Comparison of ENCODE assay signal across 25 mouse cellular contexts in the genomic region with DNA sequence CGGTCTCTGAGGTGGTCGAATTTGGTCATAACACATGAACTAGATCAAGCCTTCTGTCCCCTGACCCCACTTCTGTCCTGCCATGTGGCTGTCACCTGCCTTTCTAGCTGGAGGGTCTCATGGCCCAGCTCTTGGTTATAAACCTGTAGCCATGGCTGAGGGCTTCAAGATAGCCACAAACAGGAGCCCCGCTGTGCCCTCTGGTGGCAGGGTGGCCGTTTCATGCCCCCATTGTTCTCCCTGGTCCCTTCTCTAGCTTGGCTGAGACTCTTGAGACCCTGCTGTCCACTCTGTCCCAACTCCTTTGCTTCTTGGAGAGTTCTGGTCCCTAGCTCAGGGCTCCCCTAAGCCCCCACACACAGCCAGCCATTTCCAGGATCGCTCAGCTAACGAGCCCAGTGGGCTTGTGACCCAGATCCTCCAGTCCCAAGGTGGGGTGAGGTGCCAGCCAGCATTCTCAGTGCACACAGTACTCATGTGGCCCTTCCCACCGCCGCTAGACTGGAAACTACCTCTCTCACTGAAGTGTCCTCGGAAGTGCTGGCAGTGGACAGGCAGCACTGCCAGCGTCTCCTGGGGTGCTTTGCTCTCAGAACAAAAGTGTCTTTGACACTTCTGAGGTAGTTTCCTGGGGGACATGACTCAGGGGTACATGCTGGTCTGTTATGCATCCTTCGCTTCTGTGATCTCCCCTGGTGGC. TPM values are rescaled to one million over a fixed set of nuclear protein-coding genes. Genes with fewer than 3 reads are reported as not detected.
DNase-seq lines count a peak whose midpoint lies in the region; ATAC-seq and TF ChIP-seq lines count a peak whose summit lies in the region.
"Had no signal": no experiment of that assay in that cellular context is flagged by ENCODE, and none has a peak within 500 bp of the region (broad histone marks: within the 10 kb centered on the region; RNA-seq: fewer than 3 reads in every experiment).

No protein-coding gene starts in this region.

- no peak for ATAC-seq in intestine, postnatal 0 days
- ATAC-seq in intestine, embryonic 15.5 days = no peak
- ATAC-seq in lung, embryonic 15.5 days (ENCODE audit: borderline replicate concordance, extremely low read depth, low FRiP score, low TSS enrichment) = no peak
- no peak for ATAC-seq in monocyte, adult 5-6 weeks (replicated peaks; ENCODE audit: insufficient number of reproducible peaks, low FRiP score, low TSS enrichment, poor library complexity, severe bottlenecking)
- ATAC-seq: activated CD4-positive, CD25-positive, alpha-beta regulatory T cell, adult 4 months; Patski had no signal

- no peak overlapping the region for H3K27ac ChIP-seq in intestine, postnatal 0 days (ENCODE audit: low read depth, low read length)
- H3K27ac ChIP-seq in intestine, embryonic 15.5 days = no peak overlapping the region
- H3K27ac ChIP-seq in lung, embryonic 15.5 days = peak overlapping the region; percentile 31; the same call in 1 of the 2 replicates
- H3K27ac ChIP-seq: embryonic facial prominence, embryonic 13.5 days; hindbrain, embryonic 15.5 days; macrophage; midbrain, embryonic 12.5 days had no signal

- no peaks in the 10 kb centered on the region for H3K4me1 ChIP-seq in intestine, postnatal 0 days (replicated peaks; ENCODE audit: control insufficient read depth, insufficient read depth, low read length)
- no peaks in the 10 kb centered on the region for H3K4me1 ChIP-seq in intestine, embryonic 15.5 days (replicated peaks)
- 0 out of 2 replicates have a peak, but pooled peaks cover 4% of the 10 kb centered on the region for H3K4me1 ChIP-seq in lung, embryonic 15.5 days
- H3K4me1 ChIP-seq: embryonic facial prominence, embryonic 13.5 days; hindbrain, embryonic 15.5 days; midbrain, embryonic 12.5 days had no signal

- H3K4me2 ChIP-seq in intestine, postnatal 0 days (replicated peaks; ENCODE audit: low read depth) = no peak overlapping the region
- no peak overlapping the region for H3K4me2 ChIP-seq in intestine, embryonic 15.5 days (replicated peaks)
- no peak overlapping the region for H3K4me2 ChIP-seq in lung, embryonic 15.5 days
- H3K4me2 ChIP-seq: embryonic facial prominence, embryonic 13.5 days; hindbrain, embryonic 15.5 days; midbrain, embryonic 12.5 days had no signal

- TF ChIP-seq CTCF in intestine, postnatal 0 days (IDR thresholded peaks at IDR 0.05; ENCODE audit: low read depth) = peak; percentile 39

- 89% methylated on average over 11 of the region's 11 CpGs for WGBS in intestine, postnatal 0 days
- 86% methylated on average over 11 of the region's 11 CpGs for WGBS in intestine, embryonic 15.5 days
- 74% methylated on average over 11 of the region's 11 CpGs for WGBS in lung, embryonic 15.5 days

- peak; percentile 41 for DNase-seq in thymus, postnatal 14 days
- DNase-seq in thymus, postnatal 0 days (ENCODE audit: low spot score) = no peak
- no peak for DNase-seq in left cerebral cortex, postnatal 14 days (ENCODE audit: low spot score in 2 of 2)
- DNase-seq: adrenal gland, postnatal 25 days; cerebellum, adult 2 months; gastrocnemius, postnatal 14 days; kidney, adult 18-20 months; kidney, postnatal 25 days had no signal

- H3K36me3 ChIP-seq in intestine, postnatal 0 days (ENCODE audit: control insufficient read depth, insufficient read depth) = peaks cover 57% of the 10 kb centered on the region
- peaks cover 22% of the 10 kb centered on the region for H3K36me3 ChIP-seq in intestine, embryonic 15.5 days
- H3K36me3 ChIP-seq in lung, embryonic 15.5 days = peaks cover 44% of the 10 kb centered on the region

- no peaks in the 10 kb centered on the region for H3K9me3 ChIP-seq in intestine, postnatal 0 days (ENCODE audit: control insufficient read depth)
- H3K9me3 ChIP-seq in intestine, embryonic 15.5 days = no peaks in the 10 kb centered on the region
- H3K9me3 ChIP-seq in lung, embryonic 15.5 days = no peaks in the 10 kb centered on the region
- H3K9me3 ChIP-seq: embryonic facial prominence, embryonic 13.5 days; hindbrain, embryonic 15.5 days; midbrain, embryonic 12.5 days had no signal

- no peak overlapping the region for H3K9ac ChIP-seq in intestine, postnatal 0 days (ENCODE audit: low read depth, low read length)
- no peak overlapping the region for H3K9ac ChIP-seq in intestine, embryonic 15.5 days
- no peak overlapping the region for H3K9ac ChIP-seq in lung, embryonic 15.5 days
- H3K9ac ChIP-seq: embryonic facial prominence, embryonic 13.5 days; hindbrain, embryonic 15.5 days; midbrain, embryonic 12.5 days had no signal

- intact Hi-C loops in left cerebral cortex, postnatal 14 days (cut with DNase I) = no loop called here

- H3K4me3 ChIP-seq in intestine, postnatal 0 days (ENCODE audit: low read depth, low read length) = no peak overlapping the region
- no peak overlapping the region for H3K4me3 ChIP-seq in intestine, embryonic 15.5 days (replicated peaks)
- no peak overlapping the region for H3K4me3 ChIP-seq in lung, embryonic 15.5 days
- H3K4me3 ChIP-seq: embryonic facial prominence, embryonic 13.5 days; hindbrain, embryonic 15.5 days; midbrain, embryonic 12.5 days had no signal

- H3K27me3 ChIP-seq in intestine, postnatal 0 days (replicated peaks; ENCODE audit: control insufficient read depth, insufficient read depth, low read length) = no peaks in the 10 kb centered on the region
- H3K27me3 ChIP-seq in intestine, embryonic 15.5 days (replicated peaks) = no peaks in the 10 kb centered on the region
- H3K27me3 ChIP-seq in lung, embryonic 15.5 days = no peaks in the 10 kb centered on the region
- H3K27me3 ChIP-seq: embryonic facial prominence, embryonic 13.5 days; hindbrain, embryonic 15.5 days; midbrain, embryonic 12.5 days; Patski had no signal

RNA-seq across cellular contexts. Expression of a gene that starts 10.5 kb away (rescaled TPM):
- 18.3 and 21.3 TPM in 2 replicates for polyA plus RNA-seq in intestine, postnatal 0 days (2015; fragmentation: Nextera tagmentation; extraction: Ambion mirVana)
- 42.9 and 45.6 TPM in 2 replicates for polyA plus RNA-seq in intestine, embryonic 15.5 days (2015; fragmentation: Nextera tagmentation; extraction: Ambion mirVana)
- 0.32 and 0.48 TPM in 2 replicates for polyA plus RNA-seq in thymus, postnatal 0 days (2015; fragmentation: Nextera tagmentation; extraction: Ambion mirVana)
- 22.5 and 27.8 TPM in 2 replicates for polyA plus RNA-seq in lung, embryonic 15.5 days (2015; fragmentation: Nextera tagmentation; extraction: Ambion mirVana)
- total RNA-seq in left cerebral cortex, postnatal 14 days (2021) = not detected
- not detected in 3 replicates for total RNA-seq in monocyte, adult 5-6 weeks (2017)
- total RNA-seq: common myeloid progenitor, adult 5-6 weeks; gastrocnemius, postnatal 14 days; layer of hippocampus, postnatal 14 days; left cerebral cortex, postnatal 10 days had no signal
- polyA plus RNA-seq: activated CD4-positive, CD25-positive, alpha-beta regulatory T cell, adult 4 months; cerebellum, adult 2 months; hindbrain, embryonic 15.5 days; macrophage had no signal

RNA-seq across cellular contexts. Expression of a gene that starts 26.5 kb away (rescaled TPM):
- 0.39 TPM in 1 of 2 replicates, not detected in the other for polyA plus RNA-seq in intestine, postnatal 0 days (2015; fragmentation: Nextera tagmentation; extraction: Ambion mirVana)
- 1.4 and 1.9 TPM in 2 replicates for polyA plus RNA-seq in intestine, embryonic 15.5 days (2015; fragmentation: Nextera tagmentation; extraction: Ambion mirVana)
- 2.1 and 8.2 TPM in 2 replicates for polyA plus RNA-seq in thymus, postnatal 0 days (2015; fragmentation: Nextera tagmentation; extraction: Ambion mirVana)
- polyA plus RNA-seq in lung, embryonic 15.5 days (2015; fragmentation: Nextera tagmentation; extraction: Ambion mirVana) = 4.2 and 5.1 TPM in 2 replicates
- not detected for total RNA-seq in left cerebral cortex, postnatal 14 days (2021)
- total RNA-seq in monocyte, adult 5-6 weeks (2017) = not detected in 3 replicates
- total RNA-seq: adrenal gland, postnatal 25 days; common myeloid progenitor, adult 5-6 weeks; heart, adult 8-10 months; heart, postnatal 10 days; layer of hippocampus, postnatal 14 days; left cerebral cortex, postnatal 10 days had no signal
- polyA plus RNA-seq: activated CD4-positive, CD25-positive, alpha-beta regulatory T cell, adult 4 months; macrophage had no signal

RNA-seq across cellular contexts. Expression of a gene that starts 33.2 kb away (rescaled TPM):
- polyA plus RNA-seq in intestine, postnatal 0 days (2015; fragmentation: Nextera tagmentation; extraction: Ambion mirVana) = 10.5 TPM in 2 replicates
- 20.8 and 21.4 TPM in 2 replicates for polyA plus RNA-seq in intestine, embryonic 15.5 days (2015; fragmentation: Nextera tagmentation; extraction: Ambion mirVana)
- 43.9 and 46.0 TPM in 2 replicates for polyA plus RNA-seq in thymus, postnatal 0 days (2015; fragmentation: Nextera tagmentation; extraction: Ambion mirVana)
- 23.8 TPM in 2 replicates for polyA plus RNA-seq in lung, embryonic 15.5 days (2015; fragmentation: Nextera tagmentation; extraction: Ambion mirVana)
- 1 to 10 TPM; 8.6 to 9.1 TPM for total RNA-seq in left cerebral cortex, postnatal 14 days (2021)
- 5.4 to 11.2 TPM (median 6.8 TPM) in 3 replicates for total RNA-seq in monocyte, adult 5-6 weeks (2017)

RNA-seq across cellular contexts. Expression of a gene that starts 47.9 kb away (rescaled TPM):
- polyA plus RNA-seq in intestine, postnatal 0 days (2015; fragmentation: Nextera tagmentation; extraction: Ambion mirVana) = not detected in 2 replicates
- polyA plus RNA-seq in intestine, embryonic 15.5 days (2015; fragmentation: Nextera tagmentation; extraction: Ambion mirVana) = 0.80 and 1.5 TPM in 2 replicates
- polyA plus RNA-seq in thymus, postnatal 0 days (2015; fragmentation: Nextera tagmentation; extraction: Ambion mirVana) = 0.53 and 0.64 TPM in 2 replicates
- not detected in 2 replicates for polyA plus RNA-seq in lung, embryonic 15.5 days (2015; fragmentation: Nextera tagmentation; extraction: Ambion mirVana)
- not detected for total RNA-seq in left cerebral cortex, postnatal 14 days (2021)
- total RNA-seq in monocyte, adult 5-6 weeks (2017) = not detected in 3 replicates
- total RNA-seq: adrenal gland, postnatal 25 days; common myeloid progenitor, adult 5-6 weeks; gastrocnemius, postnatal 14 days; heart, adult 8-10 months; heart, postnatal 10 days; layer of hippocampus, postnatal 14 days; left cerebral cortex, postnatal 10 days had no signal
- polyA plus RNA-seq: activated CD4-positive, CD25-positive, alpha-beta regulatory T cell, adult 4 months; C2C12; embryonic facial prominence, embryonic 13.5 days; macrophage; midbrain, embryonic 12.5 days; urinary bladder, adult 2 months had no signal

RNA-seq across cellular contexts. Expression of a gene that starts 53.4 kb away (rescaled TPM):
- 2.2 and 2.4 TPM in 2 replicates for polyA plus RNA-seq in intestine, postnatal 0 days (2015; fragmentation: Nextera tagmentation; extraction: Ambion mirVana)
- 2.5 and 2.9 TPM in 2 replicates for polyA plus RNA-seq in intestine, embryonic 15.5 days (2015; fragmentation: Nextera tagmentation; extraction: Ambion mirVana)
- 1.6 and 2.7 TPM in 2 replicates for polyA plus RNA-seq in thymus, postnatal 0 days (2015; fragmentation: Nextera tagmentation; extraction: Ambion mirVana)
- 3.2 and 3.5 TPM in 2 replicates for polyA plus RNA-seq in lung, embryonic 15.5 days (2015; fragmentation: Nextera tagmentation; extraction: Ambion mirVana)
- 1 to 10 TPM; 1.4 to 1.5 TPM for total RNA-seq in left cerebral cortex, postnatal 14 days (2021)
- 1.5 to 1.9 TPM in 2 of 3 replicates, not detected in the other for total RNA-seq in monocyte, adult 5-6 weeks (2017)

Comparison
In these comparisons a context has a peak if more than half of its experiments do, and no peak if none do; other contexts are left out.
1. RNA of a gene that starts 10.5 kb away (polyA plus RNA-seq): 42.9 to 45.6 TPM in intestine, embryonic 15.5 days, 22.5 to 27.8 TPM in lung, embryonic 15.5 days and 18.3 to 21.3 TPM in intestine, postnatal 0 days; 0.32 to 0.48 TPM in thymus, postnatal 0 days; every median in the first group is over 10 times any median in the second.